Mouse (Mus musculus) mesoderm, embryonic 11.5 days (tissue): Measurements from ENCODE around the gene Mbnl2.

Experiments
- DNase-seq: peaks from one replicate; pipeline ENCODE4 v3.0.0-alpha.2; 2012; ENCODE audit warnings: low read depth, low spot score

The Mbnl2 gene

DNA sequence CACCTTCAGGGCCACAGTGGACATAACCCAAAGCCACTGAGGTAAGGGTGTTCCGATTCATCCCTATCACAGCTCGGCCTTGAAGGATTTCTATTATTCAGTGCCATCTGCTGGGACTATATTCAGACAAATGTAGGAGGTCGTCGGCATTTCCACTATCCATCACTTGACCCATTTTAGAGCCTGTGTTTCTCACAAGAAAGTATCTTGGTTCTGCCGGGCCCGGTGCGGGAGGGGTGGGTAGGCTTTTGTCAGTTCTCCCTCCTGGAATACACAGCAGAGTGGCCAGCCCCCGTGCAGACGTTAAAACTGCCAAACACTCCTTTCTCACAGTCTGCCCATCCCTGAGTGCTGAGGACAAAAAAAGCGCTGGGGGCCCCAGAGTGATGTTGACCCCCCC, 134.4 kb downstream of the Mbnl2 start:
- DNase-seq, result no peak

- no peak for DNase-seq
Measured at GRCm38 (mm10) chr14:120416886-120417285, 141.4 kb downstream of the Mbnl2 start.

DNA sequence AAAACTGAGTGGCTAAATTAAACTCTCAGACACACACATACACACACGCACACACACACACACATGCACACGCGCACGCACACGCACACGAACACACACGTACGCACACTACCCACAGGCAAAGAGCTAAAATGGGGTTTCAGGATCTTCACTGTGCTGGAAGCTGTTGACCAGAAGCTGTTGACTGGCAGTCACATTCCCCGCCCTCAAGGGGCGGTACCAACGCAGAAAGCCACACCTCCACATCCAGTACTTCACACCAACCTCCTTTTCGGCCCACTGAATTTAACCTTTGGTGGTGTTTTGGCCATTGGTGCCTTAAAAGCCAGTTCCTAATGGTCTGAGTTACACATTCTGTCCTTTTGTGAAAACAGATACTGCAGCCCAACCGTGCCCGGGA, 143.5 kb downstream of the Mbnl2 start:
- DNase-seq, result no peak

GRCm38 (mm10) chr14:120428497-120428896, 153.0 kb downstream of the Mbnl2 start:
- no peak for DNase-seq

- no peak for DNase-seq
Measured at GRCm38 (mm10) chr14:120432773-120433172, 157.3 kb downstream of the Mbnl2 start.

GRCm38 (mm10) chr14:120433931-120434398, 158.5 kb downstream of the Mbnl2 start:
- DNase-seq, result no peak

DNA sequence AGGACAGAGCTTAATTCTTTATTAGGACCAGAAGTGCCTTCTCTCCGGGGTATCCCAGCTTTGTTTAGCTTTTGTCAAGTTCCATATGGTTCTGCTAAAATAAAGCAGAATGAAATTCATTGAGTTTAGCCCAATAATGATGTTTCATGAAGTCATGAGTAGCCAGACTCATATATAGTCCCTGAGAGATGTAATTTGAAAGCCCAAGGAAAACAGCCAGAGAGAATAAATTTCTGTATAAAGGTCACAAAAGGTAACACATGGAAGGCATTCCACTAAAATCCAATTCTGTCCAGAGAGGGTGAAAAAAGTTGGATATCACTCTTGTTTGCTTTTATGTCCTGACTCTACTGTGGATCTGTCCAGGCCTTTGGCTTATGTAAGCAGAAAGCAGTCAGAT, 159.4 kb downstream of the Mbnl2 start:
- no peak for DNase-seq

- DNase-seq, result no peak
Measured at GRCm38 (mm10) chr14:120440716-120441115, 165.2 kb downstream of the Mbnl2 start.

- DNase-seq, result no peak
Measured at GRCm38 (mm10) chr14:120441256-120441655, 165.8 kb downstream of the Mbnl2 start.

GRCm38 (mm10) chr14:120441836-120442235, 166.4 kb downstream of the Mbnl2 start:
- DNase-seq, result no peak

GRCm38 (mm10) chr14:120454221-120454620, 178.8 kb downstream of the Mbnl2 start:
- DNase-seq, result no peak

DNA sequence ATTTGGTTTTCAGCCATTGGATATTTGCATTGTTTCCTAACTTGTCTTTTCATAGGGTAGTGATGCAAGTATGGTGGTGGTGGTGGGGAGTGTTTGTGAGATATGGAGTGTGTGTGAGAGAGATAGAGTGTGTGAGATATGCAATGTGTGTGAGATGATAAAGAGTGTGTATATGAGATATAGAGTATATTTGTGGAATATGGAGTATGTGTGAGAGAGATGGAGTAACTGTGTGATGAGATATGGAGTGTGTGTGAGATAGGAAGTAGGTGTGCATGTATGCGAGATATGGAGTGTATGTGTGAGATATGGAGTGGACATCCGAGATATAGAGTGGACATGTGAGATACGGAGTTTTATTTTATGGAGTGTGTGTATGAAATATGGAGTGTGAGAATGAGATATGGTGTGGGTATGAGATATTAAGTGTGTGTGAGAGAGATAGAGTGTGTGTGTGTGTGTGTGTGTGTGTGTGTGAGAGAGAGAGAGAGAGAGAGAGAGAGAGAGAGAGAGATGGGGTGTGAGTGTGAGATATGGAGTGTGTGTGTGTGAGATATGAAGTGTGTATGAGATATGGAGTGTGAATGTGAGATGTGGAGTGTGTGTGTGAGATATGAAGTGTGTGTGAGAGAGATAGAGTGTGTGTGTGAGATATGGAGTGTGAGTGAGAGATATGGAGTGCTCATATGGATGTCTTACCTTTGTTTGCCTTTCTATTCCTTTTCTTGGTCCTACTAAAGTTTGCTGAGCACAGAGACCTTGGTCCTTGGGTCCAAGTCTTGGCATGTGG, 188.7 kb downstream of the Mbnl2 start:
- DNase-seq, result no peak

- DNase-seq, result no peak
Measured at GRCm38 (mm10) chr14:120466816-120467215, 191.3 kb downstream of the Mbnl2 start.

- DNase-seq, result no peak
Measured at GRCm38 (mm10) chr14:120469126-120469790, 193.8 kb downstream of the Mbnl2 start.

GRCm38 (mm10) chr14:120476186-120476697, 200.8 kb downstream of the Mbnl2 start:
- DNase-seq, result no peak

DNA sequence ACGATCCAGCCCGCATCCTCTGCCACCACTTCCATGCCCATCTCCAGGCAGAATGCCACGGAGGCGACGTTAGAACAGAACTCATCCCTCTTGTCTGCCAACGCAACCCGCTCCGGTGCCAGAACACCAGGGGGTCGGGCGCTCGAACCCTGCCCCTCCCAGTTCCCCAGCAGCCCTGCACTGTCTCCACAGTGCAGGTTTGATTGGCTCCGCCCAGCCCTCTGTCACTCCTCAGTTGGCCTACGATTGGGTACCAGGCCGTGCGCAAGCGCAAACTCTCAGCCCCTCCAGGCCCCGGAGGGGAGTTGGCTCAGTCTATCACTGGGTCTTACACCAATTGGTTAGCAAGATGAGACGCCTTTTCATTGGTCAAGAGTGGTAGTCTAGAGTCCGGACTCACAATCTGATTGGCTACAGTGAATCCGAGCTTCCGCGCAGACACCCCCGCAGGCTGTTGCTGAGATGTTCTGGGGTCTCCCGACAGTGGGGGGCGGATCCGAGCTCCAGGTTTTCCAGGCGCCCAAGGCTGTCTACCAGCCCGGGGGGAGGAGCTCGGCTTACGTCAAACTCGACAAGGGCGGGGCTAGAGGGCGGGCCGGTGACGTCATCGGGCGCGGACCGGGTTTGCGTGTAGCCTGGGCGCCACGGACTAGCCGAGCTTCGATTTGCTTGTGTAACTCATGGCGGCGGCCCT, 202.0 kb downstream of the Mbnl2 start:
- DNase-seq, result peak; percentile 99

DNA sequence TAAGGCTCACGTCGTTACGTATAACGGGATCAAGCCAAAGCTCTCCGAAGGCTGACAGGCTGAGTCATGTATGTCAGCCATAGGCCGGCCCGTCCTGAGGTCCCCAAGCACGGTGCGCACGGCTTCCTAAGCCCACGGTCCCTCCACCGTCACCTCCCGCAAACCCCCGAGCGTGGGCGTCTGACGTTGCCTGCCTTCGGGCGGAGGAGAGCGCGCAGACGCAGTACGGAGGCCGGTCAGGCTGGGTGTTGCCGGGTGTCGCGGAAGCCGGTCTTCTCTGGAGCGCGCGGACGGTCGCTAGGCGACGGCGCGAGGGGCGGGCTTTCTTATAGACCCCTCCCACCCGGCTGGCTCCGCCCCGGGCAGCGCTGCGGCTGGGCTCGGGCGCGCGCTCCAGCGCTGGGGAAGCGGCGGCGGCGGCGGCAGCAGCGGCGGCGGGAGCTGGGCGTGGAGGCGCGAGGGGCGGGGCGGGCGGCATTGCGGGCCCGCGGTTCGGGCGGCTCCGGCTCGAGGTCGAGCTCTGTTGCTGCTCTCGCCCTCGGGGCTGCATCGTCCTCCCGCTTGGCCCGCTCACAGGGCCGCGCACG, 202.6 kb downstream of the Mbnl2 start, which contains the start of gene Rap2a:
Rap2a (plus strand) TSS at position 463 of the 587 bp plus-strand sequence.
- peak; percentile 97 for DNase-seq

- DNase-seq, result peak; percentile 46
Measured at GRCm38 (mm10) chr14:120478641-120479341, 203.3 kb downstream of the Mbnl2 start.

DNA sequence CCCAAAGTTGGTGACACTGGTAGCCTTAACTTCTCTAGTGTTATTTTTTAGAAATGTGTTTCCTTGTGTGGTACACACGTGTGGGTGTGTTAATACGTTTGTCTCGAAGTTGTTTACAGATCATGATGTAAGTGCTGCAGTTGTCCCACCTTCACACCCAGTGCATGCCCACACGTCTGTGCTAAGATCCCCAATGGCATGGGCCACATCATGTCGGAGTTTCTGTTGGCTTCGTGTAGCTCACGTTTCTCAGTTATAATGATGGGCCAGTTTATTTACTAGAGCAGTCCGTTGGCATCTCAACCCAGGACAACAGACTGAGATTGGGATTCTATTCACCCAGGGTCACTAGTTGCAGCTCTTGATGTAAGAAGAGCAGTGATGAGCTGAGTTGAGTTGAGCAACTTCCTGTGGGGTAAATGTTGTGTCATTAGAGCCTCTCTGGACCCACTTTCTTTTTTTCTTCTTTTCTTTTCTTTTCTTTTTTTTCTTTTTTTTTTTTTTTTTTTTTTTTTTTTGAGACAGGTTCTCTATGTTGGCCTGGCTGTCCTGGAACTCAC, 205.0 kb downstream of the Mbnl2 start:
- DNase-seq, result no peak

GRCm38 (mm10) chr14:120480927-120481326, 205.5 kb downstream of the Mbnl2 start:
- no peak for DNase-seq
